Comparison of ENCODE assay signal across 8 mouse cellular contexts in the genomic region with DNA sequence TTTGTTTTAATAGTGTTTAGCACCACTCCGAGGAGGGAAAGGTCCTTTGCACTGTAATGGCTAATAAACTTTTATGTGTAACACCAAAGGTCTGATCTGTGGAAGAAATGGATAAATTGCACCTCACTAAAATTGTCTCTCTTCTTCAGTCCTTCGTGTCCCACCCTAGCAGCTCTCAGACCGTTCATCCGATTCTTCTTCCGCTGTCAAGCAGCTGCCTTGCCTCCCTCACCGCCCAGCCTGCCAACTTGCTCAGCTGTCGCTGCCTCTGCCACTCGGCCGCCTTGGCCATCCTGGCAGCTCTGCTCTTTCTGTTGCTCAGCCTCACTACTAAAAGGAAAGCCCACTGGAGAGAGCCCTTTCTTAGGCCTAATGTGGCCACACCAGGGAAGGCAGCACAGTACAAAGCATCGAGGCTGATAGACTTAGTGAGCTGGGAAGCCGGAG. TPM values are rescaled to one million over a fixed set of nuclear protein-coding genes. Genes with fewer than 3 reads are reported as not detected.
DNase-seq lines count a peak whose midpoint lies in the region; ATAC-seq lines count a peak whose summit lies in the region.

No protein-coding gene starts in this region.

- no peak for DNase-seq in frontal cortex, postnatal 36 days (ENCODE audit: low spot score in 2 of 2)
- DNase-seq in lung, adult 18-20 months, result no peak
- DNase-seq in left cerebral cortex, adult 11 months (ENCODE audit: low spot score), result no peak
- DNase-seq in frontal cortex, postnatal 25 days (ENCODE audit: low spot score in 2 of 2), result no peak

- H3K36me3 ChIP-seq in lung, embryonic 16.5 days (ENCODE audit: control insufficient read depth, insufficient read depth, low read length), result no peaks in the 10 kb centered on the region
- H3K36me3 ChIP-seq in hindbrain, embryonic 16.5 days (ENCODE audit: control insufficient read depth, insufficient read depth, low read length), result no peaks in the 10 kb centered on the region
- H3K36me3 ChIP-seq in stomach, embryonic 14.5 days (ENCODE audit: control insufficient read depth, insufficient read depth, low read length), result no peaks in the 10 kb centered on the region

- H3K27me3 ChIP-seq in lung, embryonic 16.5 days (ENCODE audit: control insufficient read depth, insufficient read depth, low read depth, low read length), result no peaks in the 10 kb centered on the region
- H3K27me3 ChIP-seq in hindbrain, embryonic 16.5 days (replicated peaks; ENCODE audit: control insufficient read depth, insufficient read depth, low read length), result no peaks in the 10 kb centered on the region
- no peaks in the 10 kb centered on the region for H3K27me3 ChIP-seq in stomach, embryonic 14.5 days (ENCODE audit: control insufficient read depth, insufficient read depth, low read length)

- 0 out of 2 replicates have a peak, but pooled peaks cover 3% of the 10 kb centered on the region for H3K9me3 ChIP-seq in lung, embryonic 16.5 days (ENCODE audit: control insufficient read depth, low read length)
- H3K9me3 ChIP-seq in hindbrain, embryonic 16.5 days (ENCODE audit: control insufficient read depth, low read length), result no peaks in the 10 kb centered on the region
- no peaks in the 10 kb centered on the region for H3K9me3 ChIP-seq in stomach, embryonic 14.5 days (ENCODE audit: control insufficient read depth, low read depth, low read length)

- no peak overlapping the region for H3K4me2 ChIP-seq in lung, embryonic 16.5 days (ENCODE audit: low read depth, low read length)
- 0 out of 2 replicates have a peak overlapping the region, but pooled peaks have one; percentile 5 for H3K4me2 ChIP-seq in hindbrain, embryonic 16.5 days (ENCODE audit: low read length)
- H3K4me2 ChIP-seq in stomach, embryonic 14.5 days (replicated peaks; ENCODE audit: low read depth, low read length), result no peak overlapping the region

- ATAC-seq in frontal cortex, adult (ENCODE audit: low TSS enrichment), result peak; percentile 52; the same call in 1 of the 2 replicates
- no peak; the same call in 1 of the 2 replicates for ATAC-seq in lung, embryonic 16.5 days (ENCODE audit: low read depth)
- peak; percentile 72 for ATAC-seq in hindbrain, embryonic 16.5 days
- ATAC-seq in stomach, embryonic 14.5 days (ENCODE audit: insufficient number of reproducible peaks, insufficient read depth, low FRiP score, low read depth), result no peak

- peak overlapping the region; percentile 53; the same call in 1 of the 2 replicates for H3K27ac ChIP-seq in lung, embryonic 16.5 days (ENCODE audit: low read length)
- peak overlapping the region; percentile 36; the same call in 1 of the 2 replicates for H3K27ac ChIP-seq in hindbrain, embryonic 16.5 days (ENCODE audit: low read depth, low read length)
- peak overlapping the region; percentile 91 for H3K27ac ChIP-seq in stomach, embryonic 14.5 days (ENCODE audit: low read length)

- WGBS in lung, embryonic 16.5 days, result 58% methylated on average over 11 of the region's 11 CpGs
- 23% methylated on average over 11 of the region's 11 CpGs for WGBS in hindbrain, embryonic 16.5 days
- WGBS in stomach, embryonic 14.5 days, result 51% methylated on average over 11 of the region's 11 CpGs

- H3K4me1 ChIP-seq in lung, embryonic 16.5 days (replicated peaks; ENCODE audit: control insufficient read depth, insufficient read depth, low read length), result peaks cover 23% of the 10 kb centered on the region
- peaks cover 11% of the 10 kb centered on the region for H3K4me1 ChIP-seq in hindbrain, embryonic 16.5 days (ENCODE audit: control insufficient read depth, insufficient read depth, low read depth, low read length)
- peaks cover 28% of the 10 kb centered on the region for H3K4me1 ChIP-seq in stomach, embryonic 14.5 days (ENCODE audit: control insufficient read depth, insufficient read depth, low read length)

- no peak overlapping the region for H3K4me3 ChIP-seq in lung, embryonic 16.5 days (ENCODE audit: low read length)
- H3K4me3 ChIP-seq in hindbrain, embryonic 16.5 days (ENCODE audit: low read length), result no peak overlapping the region
- H3K4me3 ChIP-seq in stomach, embryonic 14.5 days (ENCODE audit: low read depth, low read length), result no peak overlapping the region

- H3K9ac ChIP-seq in lung, embryonic 16.5 days (ENCODE audit: low read length), result peak overlapping the region; percentile 44
- 0 out of 2 replicates have a peak overlapping the region, but pooled peaks have one; percentile 4 for H3K9ac ChIP-seq in hindbrain, embryonic 16.5 days (ENCODE audit: low read depth, low read length)
- H3K9ac ChIP-seq in stomach, embryonic 14.5 days (replicated peaks; ENCODE audit: low read depth, low read length), result no peak overlapping the region

RNA-seq across cellular contexts. Expression of a gene that starts 42.2 kb away (rescaled TPM):
- polyA plus RNA-seq in lung, embryonic 16.5 days (2015; fragmentation: Nextera tagmentation; extraction: Ambion mirVana), result 15.9 and 17.7 TPM in 2 replicates
- 10.6 and 11.9 TPM in 2 replicates for polyA plus RNA-seq in hindbrain, embryonic 16.5 days (2015; fragmentation: Nextera tagmentation; extraction: Ambion mirVana)
- 36.7 and 47.2 TPM in 2 replicates for polyA plus RNA-seq in stomach, embryonic 14.5 days (2014; fragmentation: Nextera tagmentation; extraction: Ambion mirVana)

RNA-seq across cellular contexts. Expression of a gene that starts 46.9 kb away (rescaled TPM):
- polyA plus RNA-seq in lung, embryonic 16.5 days (2015; fragmentation: Nextera tagmentation; extraction: Ambion mirVana), result 76.6 and 79.4 TPM in 2 replicates
- polyA plus RNA-seq in hindbrain, embryonic 16.5 days (2015; fragmentation: Nextera tagmentation; extraction: Ambion mirVana), result 12.4 and 13.5 TPM in 2 replicates
- 52.6 and 56.5 TPM in 2 replicates for polyA plus RNA-seq in stomach, embryonic 14.5 days (2014; fragmentation: Nextera tagmentation; extraction: Ambion mirVana)

Comparison
In these comparisons a context has a peak if more than half of its experiments do, and no peak if none do; other contexts are left out.
1. ATAC-seq: peak in frontal cortex, adult (single experiment) and hindbrain, embryonic 16.5 days (single experiment); none in lung, embryonic 16.5 days (single experiment) and stomach, embryonic 14.5 days (single experiment).
2. H3K27ac ChIP-seq: peak in every context shown above with its lines; median percentile 91 in stomach, embryonic 14.5 days; 53 in lung, embryonic 16.5 days; 36 in hindbrain, embryonic 16.5 days.